Mouse (Mus musculus) skeletal muscle tissue, postnatal 0 days (tissue): Measurements from ENCODE around the gene Trim27. TPM values are rescaled to one million over a fixed set of nuclear protein-coding genes. Genes with fewer than 3 reads are reported as not detected.

Experiments used
- polyA plus RNA-seq: library from polyadenylated mRNA; unstranded; fragments of >200 nt; fragmentation: Nextera tagmentation; extraction: Ambion mirVana; gene quantifications from 2 replicates; pipeline ENCODE4 v1.2.1, GENCODE M21; 2015

Gene Trim27
- polyA plus RNA-seq = 39.2 and 41.1 TPM in 2 replicates

DNA sequence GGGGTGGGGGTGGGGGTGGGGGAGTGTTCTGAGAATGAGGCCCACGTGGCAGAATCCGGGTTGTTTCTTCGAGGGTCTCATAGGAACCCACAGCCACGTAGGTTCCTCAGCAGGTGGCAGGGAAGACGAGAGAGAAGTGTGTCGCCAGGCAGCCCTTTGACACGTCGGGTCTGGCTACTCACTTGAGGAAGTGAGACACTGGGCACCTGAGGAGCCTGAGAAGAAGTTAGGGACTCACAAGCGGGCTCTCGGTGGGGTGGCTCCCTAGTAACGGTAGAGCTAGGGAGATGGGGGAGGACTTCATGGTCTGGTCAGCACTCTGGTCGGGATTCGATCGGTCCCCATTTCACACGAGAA lies at the start of gene Trim27:
TSS of gene Trim27 (plus strand) at position 79 of the 357 bp plus-strand sequence.

GRCm38 (mm10) chr13:21145767-21146166 lies 33.5 kb upstream of the Trim27 start, which contains the start of gene Olfr1368:
TSS of gene Olfr1368 (minus strand) at chr13:21145867.

Other genes with a start within 250 kb of the Trim27 start
- not detected in 2 replicates for gene Olfr1370, start 104.5 kb upstream of the Trim27 start, polyA plus RNA-seq
- not detected in 2 replicates for gene Olfr1369-ps1, start 68.0 kb upstream of the Trim27 start, polyA plus RNA-seq
- not detected in 2 replicates for gene Olfr263, start 49.8 kb upstream of the Trim27 start, polyA plus RNA-seq
- not detected in 2 replicates for gene Olfr1368, start 33.6 kb upstream of the Trim27 start, polyA plus RNA-seq
- gene Gpx5, start 113.3 kb downstream of the Trim27 start, polyA plus RNA-seq = not detected in 2 replicates
- gene Gpx6, start 132.7 kb downstream of the Trim27 start, polyA plus RNA-seq = not detected in 2 replicates
- not detected in 2 replicates for gene Olfr1367, start 167.5 kb downstream of the Trim27 start, polyA plus RNA-seq
- 6.2 and 6.6 TPM in 2 replicates for gene Zscan12, start 183.4 kb downstream of the Trim27 start, polyA plus RNA-seq
- 28.7 and 32.5 TPM in 2 replicates for gene Zkscan3, start 223.3 kb downstream of the Trim27 start, polyA plus RNA-seq